ENCODE assay signal across 9 mouse cellular contexts in the genomic region with DNA sequence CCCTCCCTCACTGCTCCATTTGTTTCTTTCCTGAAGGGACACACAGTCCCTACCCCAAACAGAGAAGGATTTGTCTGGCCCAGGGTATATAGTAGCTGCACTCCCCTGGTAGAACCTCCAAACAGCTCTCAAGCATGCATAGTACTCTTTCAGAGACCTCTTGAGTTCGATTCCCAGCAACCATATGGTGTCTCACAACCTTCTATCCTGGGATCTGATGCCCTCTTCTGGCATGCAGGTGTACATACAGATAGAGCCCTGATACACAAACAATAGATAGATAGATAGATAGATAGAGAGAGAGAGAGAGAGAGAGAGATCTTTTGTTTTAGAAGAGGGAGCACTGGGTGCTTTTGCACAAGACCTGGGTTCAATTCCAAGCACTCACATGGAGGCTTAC.
DNase-seq lines count a peak whose midpoint lies in the region; ATAC-seq lines count a peak whose summit lies in the region.
"Had no signal": no experiment of that assay in that cellular context is flagged by ENCODE, and none has a peak within 500 bp of the region (broad histone marks: within the 10 kb centered on the region; RNA-seq: fewer than 3 reads in every experiment).

No protein-coding gene starts in this region.

- no peaks in the 10 kb centered on the region for H3K36me3 ChIP-seq in heart, embryonic 12.5 days
- no peaks in the 10 kb centered on the region for H3K36me3 ChIP-seq in midbrain, embryonic 10.5 days
- no peaks in the 10 kb centered on the region for H3K36me3 ChIP-seq in midbrain, embryonic 11.5 days (ENCODE audit: control insufficient read depth, insufficient read depth, low read length)
- no peaks in the 10 kb centered on the region for H3K36me3 ChIP-seq in hindbrain, embryonic 14.5 days (replicated peaks; ENCODE audit: control insufficient read depth, insufficient read depth)

- H3K27ac ChIP-seq in heart, embryonic 12.5 days (ENCODE audit: poor library complexity, severe bottlenecking) = peak overlapping the region; percentile 74; the same call in 1 of the 2 replicates
- H3K27ac ChIP-seq in midbrain, embryonic 10.5 days (replicated peaks) = peak overlapping the region; percentile 77
- no peak overlapping the region for H3K27ac ChIP-seq in midbrain, embryonic 11.5 days (ENCODE audit: low read depth, low read length)
- H3K27ac ChIP-seq in hindbrain, embryonic 14.5 days = peak overlapping the region; percentile 74

- H3K9ac ChIP-seq in heart, embryonic 12.5 days = no peak overlapping the region
- H3K9ac ChIP-seq in midbrain, embryonic 11.5 days (ENCODE audit: low read length) = no peak overlapping the region
- H3K9ac ChIP-seq in hindbrain, embryonic 14.5 days = no peak overlapping the region

- H3K4me3 ChIP-seq in heart, embryonic 12.5 days = no peak overlapping the region
- no peak overlapping the region for H3K4me3 ChIP-seq in midbrain, embryonic 10.5 days
- H3K4me3 ChIP-seq in midbrain, embryonic 11.5 days (ENCODE audit: low read depth, low read length) = no peak overlapping the region
- H3K4me3 ChIP-seq in hindbrain, embryonic 14.5 days (replicated peaks; ENCODE audit: low read length) = no peak overlapping the region

- DNase-seq in heart, postnatal 4 days = no peak
- DNase-seq in midbrain, embryonic 10.5 days (ENCODE audit: low spot score) = no peak
- DNase-seq in midbrain, embryonic 11.5 days (ENCODE audit: low spot score, missing footprints) = no peak
- peak; percentile 23 for DNase-seq in hindbrain, embryonic 14.5 days (ENCODE audit: low spot score)
- peak; percentile 26 for DNase-seq in naive thymus-derived CD4-positive, alpha-beta T cell, adult 2 months (ENCODE audit: low read depth)
- DNase-seq in frontal cortex, postnatal 36 days (ENCODE audit: low spot score in 2 of 2) = no peak
- no peak for DNase-seq in left cerebral cortex, postnatal 4 days
- DNase-seq: kidney, adult 9 months had no signal

- H3K4me2 ChIP-seq in heart, embryonic 12.5 days = no peak overlapping the region
- no peak overlapping the region for H3K4me2 ChIP-seq in midbrain, embryonic 11.5 days
- H3K4me2 ChIP-seq in hindbrain, embryonic 14.5 days (replicated peaks) = no peak overlapping the region

- intact Hi-C loops in left cerebral cortex, postnatal 4 days (cut with DNase I) = no loop called here

- WGBS in heart, embryonic 12.5 days = 84% methylated on average over 1 of the region's 1 CpGs
- WGBS in midbrain, embryonic 10.5 days = 93% methylated on average over 1 of the region's 1 CpGs
- WGBS in midbrain, embryonic 11.5 days = 95% methylated on average over 1 of the region's 1 CpGs
- 93% methylated on average over 1 of the region's 1 CpGs for WGBS in hindbrain, embryonic 14.5 days

- no peaks in the 10 kb centered on the region for H3K9me3 ChIP-seq in heart, embryonic 12.5 days (replicated peaks)
- H3K9me3 ChIP-seq in midbrain, embryonic 10.5 days (replicated peaks) = no peaks in the 10 kb centered on the region
- H3K9me3 ChIP-seq in midbrain, embryonic 11.5 days (ENCODE audit: control insufficient read depth, low read length) = no peaks in the 10 kb centered on the region
- H3K9me3 ChIP-seq in hindbrain, embryonic 14.5 days (ENCODE audit: control insufficient read depth, low read length) = no peaks in the 10 kb centered on the region

- peaks cover 53% of the 10 kb centered on the region for H3K4me1 ChIP-seq in heart, embryonic 12.5 days (replicated peaks)
- H3K4me1 ChIP-seq in midbrain, embryonic 10.5 days = peaks cover 87% of the 10 kb centered on the region
- peaks cover 48% of the 10 kb centered on the region for H3K4me1 ChIP-seq in midbrain, embryonic 11.5 days (ENCODE audit: control insufficient read depth, insufficient read depth, low read length)
- H3K4me1 ChIP-seq in hindbrain, embryonic 14.5 days (replicated peaks; ENCODE audit: control insufficient read depth, insufficient read depth, low read length) = peaks cover 64% of the 10 kb centered on the region

- no peak for ATAC-seq in heart, embryonic 12.5 days (ENCODE audit: insufficient number of reproducible peaks, low FRiP score)
- ATAC-seq in midbrain, embryonic 11.5 days (ENCODE audit: low FRiP score) = no peak
- ATAC-seq in hindbrain, embryonic 14.5 days (ENCODE audit: low FRiP score) = no peak

- H3K27me3 ChIP-seq in heart, embryonic 12.5 days (replicated peaks) = no peaks in the 10 kb centered on the region
- H3K27me3 ChIP-seq in midbrain, embryonic 10.5 days (ENCODE audit: low read depth, poor library complexity, severe bottlenecking) = peaks cover 38% of the 10 kb centered on the region
- H3K27me3 ChIP-seq in midbrain, embryonic 11.5 days (ENCODE audit: control insufficient read depth, insufficient read depth, low read length) = peaks cover under 1% of the 10 kb centered on the region
- H3K27me3 ChIP-seq in hindbrain, embryonic 14.5 days (ENCODE audit: control insufficient read depth, insufficient read depth, low read length) = no peaks in the 10 kb centered on the region

Comparison
In these comparisons a context has a peak if more than half of its experiments do, and no peak if none do; other contexts are left out.
1. DNase-seq: peak in hindbrain, embryonic 14.5 days (single experiment) and naive thymus-derived CD4-positive, alpha-beta T cell, adult 2 months (single experiment); none in heart, postnatal 4 days (single experiment), midbrain, embryonic 10.5 days (single experiment), midbrain, embryonic 11.5 days (single experiment), frontal cortex, postnatal 36 days (0 of 2) and left cerebral cortex, postnatal 4 days (single experiment).